Mouse (Mus musculus) embryo, embryonic 10.5 days (tissue): ENCODE data around the gene Actl6a.
"Not testable (repeated sequence)": the region's sequence is repeated elsewhere in the genome, so short reads cannot be mapped to it uniquely, and the experiment has no call there.

ENCODE experiments used
- DNase-seq: peaks from one replicate; pipeline ENCODE4 v3.0.0-alpha.2; 2015; ENCODE audit warnings: low spot score

The Actl6a gene

GRCm38 (mm10) chr3:32694737-32695582, 11.1 kb upstream of the Actl6a start:
- no peak for DNase-seq

GRCm38 (mm10) chr3:32695583-32695980, 10.5 kb upstream of the Actl6a start:
- DNase-seq: no peak

GRCm38 (mm10) chr3:32698228-32698863, 7.8 kb upstream of the Actl6a start:
- peak; percentile 93 for DNase-seq

GRCm38 (mm10) chr3:32704021-32704420, 2.1 kb upstream of the Actl6a start:
- DNase-seq: not testable (repeated sequence)

GRCm38 (mm10) chr3:32704632-32705031, 1.5 kb upstream of the Actl6a start:
- DNase-seq: not testable (repeated sequence)

GRCm38 (mm10) chr3:32708052-32708367, 1.9 kb downstream of the Actl6a start:
- DNase-seq: no peak

GRCm38 (mm10) chr3:32708368-32709231, 2.5 kb downstream of the Actl6a start:
- peak; percentile 99 for DNase-seq

GRCm38 (mm10) chr3:32709388-32709787, 3.3 kb downstream of the Actl6a start:
- DNase-seq: no peak

- DNase-seq: no peak
Measured at GRCm38 (mm10) chr3:32713711-32714110, 7.6 kb downstream of the Actl6a start.

- not testable (repeated sequence) for DNase-seq
Measured at GRCm38 (mm10) chr3:32717403-32717802, 11.3 kb downstream of the Actl6a start.

- DNase-seq: no peak
Measured at GRCm38 (mm10) chr3:32718271-32718670, 12.2 kb downstream of the Actl6a start.

- DNase-seq: no peak
Measured at GRCm38 (mm10) chr3:32724191-32724590, 18.1 kb downstream of the Actl6a start.

GRCm38 (mm10) chr3:32725951-32726350, 19.9 kb downstream of the Actl6a start:
- no peak for DNase-seq

GRCm38 (mm10) chr3:32727861-32728260, 21.8 kb downstream of the Actl6a start:
- DNase-seq: no peak

GRCm38 (mm10) chr3:32736244-32737171, 30.4 kb downstream of the Actl6a start, which contains the start of gene Ndufb5:
Gene Ndufb5, plus strand, starts transcription at chr3:32736990.
- DNase-seq: peak; percentile 99

GRCm38 (mm10) chr3:32737172-32737655, 31.1 kb downstream of the Actl6a start, which contains the start of gene Mrpl47:
Gene Mrpl47, minus strand, starts transcription at chr3:32737605.
- no peak for DNase-seq

- DNase-seq: no peak
Measured at GRCm38 (mm10) chr3:32738549-32738948, 32.5 kb downstream of the Actl6a start.

GRCm38 (mm10) chr3:32742276-32742780, 36.2 kb downstream of the Actl6a start:
- DNase-seq: no peak

GRCm38 (mm10) chr3:32745001-32745400, 38.9 kb downstream of the Actl6a start:
- no peak for DNase-seq

GRCm38 (mm10) chr3:32745426-32745825, 39.3 kb downstream of the Actl6a start:
- DNase-seq: not testable (repeated sequence)

- DNase-seq: no peak
Measured at GRCm38 (mm10) chr3:32748384-32748783, 42.3 kb downstream of the Actl6a start.
